Mouse (Mus musculus) stomach, postnatal 0 days (tissue): ENCODE measurements at regions not wholly inside any gene's neighbourhood (a gene's known extent, or its start where the extent isn't known, plus 50 kb on each side); places are given as distances from the start of the nearest gene placed in this dataset.

Experiments
- CTCF ChIP-seq: IDR thresholded peaks from 2 replicates; pipeline ENCODE4 v1.5.1; 2016; ENCODE audit warnings: antibody characterized with exemption, low read depth, mild to moderate bottlenecking, moderate library complexity
- EP300 ChIP-seq: optimal IDR thresholded peaks from 2 replicates; pipeline ENCODE3; 2016; ENCODE audit warnings: antibody characterized with exemption

GRCm38 (mm10) chr1:57609307-57609706 is 164.7 kb upstream of the Spats2l start:
- TF ChIP-seq CTCF (no peak), EP300 (no peak)
